Mouse (Mus musculus): ENCODE results near the gene Yes1. TPM values are rescaled to one million over a fixed set of nuclear protein-coding genes. Genes with fewer than 3 reads are reported as not detected.

Yes1 gene
- total and polyA plus RNA-seq, 2 experiments from 2014 or later: 10.7 to 29.6 TPM

- Histone ChIP-seq H3K9me3 (ENCODE audit: low read length) (no peaks in the 10 kb centered on the region), H3K4me1 (ENCODE audit: insufficient read depth) (no peaks in the 10 kb centered on the region), H3K27ac (ENCODE audit: low read depth, low read length) (no peak overlapping the region), H3K36me3 (ENCODE audit: insufficient read depth) (no peaks in the 10 kb centered on the region), H3K27me3 (ENCODE audit: insufficient read depth, low read length) (no peaks in the 10 kb centered on the region), H3K4me2 (ENCODE audit: low read depth) (no peak overlapping the region), H3K4me3 (ENCODE audit: low read depth, low read length) (no peak overlapping the region), H3K9ac (no peak overlapping the region)
- ATAC-seq (no peak), DNase-seq (no peak)
- no peak for TF ChIP-seq CTCF (IDR thresholded peaks at IDR 0.05; ENCODE audit: low read depth)
- WGBS: 68% methylated on average over 5 of the region's 5 CpGs
Measured at GRCm38 (mm10) chr5:32697208-32697867, 86.4 kb downstream of the Yes1 start.

DNA sequence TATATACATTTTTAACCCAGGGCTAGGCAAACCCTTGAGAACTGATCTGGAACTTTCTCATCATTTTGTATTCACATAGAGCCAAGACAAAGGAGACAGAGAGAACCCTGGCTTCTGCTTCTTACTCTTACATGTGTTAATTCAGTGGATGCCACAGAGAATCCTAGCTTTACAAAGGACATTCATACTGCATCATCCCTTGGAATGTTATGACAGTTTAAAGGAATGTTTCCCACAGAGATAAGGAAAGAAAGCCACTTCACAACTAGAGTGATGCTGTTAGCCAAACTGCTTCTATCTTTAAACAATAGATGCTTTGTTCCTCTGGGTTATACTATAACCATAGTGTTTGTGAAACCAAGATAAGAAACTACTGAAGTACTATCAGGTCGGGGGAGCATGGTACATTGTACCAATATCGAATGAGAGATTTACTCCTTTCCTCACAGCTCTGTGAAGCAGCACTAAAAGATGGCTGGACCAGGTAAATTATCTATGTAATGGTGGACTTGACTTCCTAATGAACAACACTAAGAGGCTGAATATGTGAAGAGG lies 95.3 kb downstream of the Yes1 start:
- Histone ChIP-seq H3K36me3 (ENCODE audit: insufficient read depth) (no peaks in the 10 kb centered on the region), H3K4me2 (ENCODE audit: low read depth) (no peak overlapping the region), H3K27ac (ENCODE audit: low read depth, low read length) (no peak overlapping the region), H3K9ac (no peak overlapping the region), H3K27me3 (ENCODE audit: insufficient read depth, low read length) (no peaks in the 10 kb centered on the region), H3K9me3 (ENCODE audit: low read length) (no peaks in the 10 kb centered on the region), H3K4me3 (ENCODE audit: low read depth, low read length) (no peak overlapping the region), H3K4me1 (ENCODE audit: insufficient read depth) (no peaks in the 10 kb centered on the region)
- no peak for ATAC-seq
- no peak for TF ChIP-seq CTCF (IDR thresholded peaks at IDR 0.05; ENCODE audit: low read depth)
- no peak for DNase-seq
- 83% methylated on average over 2 of the region's 2 CpGs for WGBS

DNA sequence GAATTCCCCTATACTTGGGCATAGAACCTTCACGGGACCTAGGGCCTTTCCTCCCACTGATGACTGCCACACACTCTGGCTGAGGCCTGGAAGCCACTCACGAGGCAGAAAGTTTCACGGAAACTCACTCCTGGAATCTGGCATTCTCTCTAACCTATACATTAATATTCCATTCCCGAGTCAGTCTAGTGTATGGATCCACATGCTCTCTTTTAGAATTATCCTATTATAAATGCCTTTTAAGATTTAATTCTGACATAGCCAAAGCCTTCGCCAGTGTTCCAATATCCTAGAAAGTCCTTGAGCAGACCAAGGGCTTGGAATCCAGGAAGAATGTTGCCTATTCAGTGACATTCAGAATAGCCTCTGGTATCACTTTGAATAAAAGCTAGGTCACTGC lies 100.5 kb downstream of the Yes1 start:
- WGBS: 73% methylated on average over 5 of the region's 5 CpGs
- no peaks in the 10 kb centered on the region for H3K36me3 ChIP-seq (ENCODE audit: insufficient read depth)
- ATAC-seq (no peak), DNase-seq (no peak)
- no peak for TF ChIP-seq CTCF (IDR thresholded peaks at IDR 0.05; ENCODE audit: low read depth)
- no peak overlapping the region for H3K27ac ChIP-seq (ENCODE audit: low read depth, low read length)
- H3K4me2 ChIP-seq (ENCODE audit: low read depth): no peak overlapping the region
- H3K4me3 ChIP-seq (ENCODE audit: low read depth, low read length): no peak overlapping the region
- H3K27me3 ChIP-seq (ENCODE audit: insufficient read depth, low read length): no peaks in the 10 kb centered on the region
- peaks cover 6% of the 10 kb centered on the region; the same call in 1 of the 2 replicates for H3K4me1 ChIP-seq (ENCODE audit: insufficient read depth)
- H3K9ac ChIP-seq: no peak overlapping the region
- H3K9me3 ChIP-seq (ENCODE audit: low read length): no peaks in the 10 kb centered on the region

- Histone ChIP-seq H3K4me1 (ENCODE audit: insufficient read depth) (peaks cover 6% of the 10 kb centered on the region; the same call in 1 of the 2 replicates), H3K9ac (no peak overlapping the region), H3K27ac (ENCODE audit: low read depth, low read length) (no peak overlapping the region), H3K4me2 (ENCODE audit: low read depth) (peak overlapping the region; percentile 81; the same call in 1 of the 2 replicates), H3K4me3 (ENCODE audit: low read depth, low read length) (0 out of 2 replicates have a peak overlapping the region, but pooled peaks have one; percentile 53), H3K36me3 (ENCODE audit: insufficient read depth) (no peaks in the 10 kb centered on the region), H3K9me3 (ENCODE audit: low read length) (no peaks in the 10 kb centered on the region), H3K27me3 (ENCODE audit: insufficient read depth, low read length) (no peaks in the 10 kb centered on the region)
- WGBS: 71% methylated on average over 4 of the region's 4 CpGs
- no peak for TF ChIP-seq CTCF (IDR thresholded peaks at IDR 0.05; ENCODE audit: low read depth)
- ATAC-seq (no peak), DNase-seq (no peak)
Measured at GRCm38 (mm10) chr5:32712221-32713041, 101.5 kb downstream of the Yes1 start.

- Histone ChIP-seq H3K4me3 (ENCODE audit: low read depth, low read length) (peak overlapping the region; percentile 53), H3K4me2 (ENCODE audit: low read depth) (peak overlapping the region; percentile 81), H3K36me3 (ENCODE audit: insufficient read depth) (no peaks in the 10 kb centered on the region), H3K4me1 (ENCODE audit: insufficient read depth) (peaks cover 6% of the 10 kb centered on the region; the same call in 1 of the 2 replicates), H3K9me3 (ENCODE audit: low read length) (no peaks in the 10 kb centered on the region), H3K27me3 (ENCODE audit: insufficient read depth, low read length) (no peaks in the 10 kb centered on the region), H3K9ac (peak overlapping the region; percentile 61), H3K27ac (ENCODE audit: low read depth, low read length) (peak overlapping the region; percentile 85)
- DNase-seq: no peak
- ATAC-seq: peak; percentile 2; the same call in 1 of the 2 replicates
- 0 out of 2 replicates have a peak, but pooled peaks have one; percentile 7 for TF ChIP-seq CTCF (IDR thresholded peaks at IDR 0.05; ENCODE audit: low read depth)
- 22% methylated on average over 2 of the region's 2 CpGs for WGBS
Measured at GRCm38 (mm10) chr5:32713042-32713702, 102.2 kb downstream of the Yes1 start.

GRCm38 (mm10) chr5:32713703-32714467 lies 102.9 kb downstream of the Yes1 start:
- TF ChIP-seq CTCF (IDR thresholded peaks at IDR 0.05; ENCODE audit: low read depth): peak; percentile 82
- 2% methylated on average over 55 of the region's 55 CpGs for WGBS
- peaks cover 6% of the 10 kb centered on the region; the same call in 1 of the 2 replicates for H3K4me1 ChIP-seq (ENCODE audit: insufficient read depth)
- H3K36me3 ChIP-seq (ENCODE audit: insufficient read depth): no peaks in the 10 kb centered on the region
- H3K27me3 ChIP-seq (ENCODE audit: insufficient read depth, low read length): no peaks in the 10 kb centered on the region
- H3K4me3 ChIP-seq (ENCODE audit: low read depth, low read length): peak overlapping the region; percentile 53
- peak overlapping the region; percentile 85 for H3K27ac ChIP-seq (ENCODE audit: low read depth, low read length)
- peak; percentile 97 for DNase-seq
- peak overlapping the region; percentile 61 for H3K9ac ChIP-seq
- no peaks in the 10 kb centered on the region for H3K9me3 ChIP-seq (ENCODE audit: low read length)
- H3K4me2 ChIP-seq (ENCODE audit: low read depth): peak overlapping the region; percentile 81
- ATAC-seq: peak; percentile 98
